Mouse (Mus musculus) heart, embryonic 16.5 days (tissue): ENCODE results near the gene Taf12. TPM values are rescaled to one million over a fixed set of nuclear protein-coding genes. Genes with fewer than 3 reads are reported as not detected.
"Not testable (repeated sequence)": the region's sequence is repeated elsewhere in the genome, so short reads cannot be mapped to it uniquely, and the experiment has no call there.

Experiments
- ATAC-seq: fragments of 200-750 bp; cut with Nextera tagmentation; replicated peaks from 2 replicates; pipeline ENCODE4 v1.8.0; 2017; ENCODE audit warnings: moderate number of reproducible peaks; ENCODE audit not compliant: insufficient read depth, low FRiP score; ENCODE audit errors: extremely low read depth
- H3K27ac ChIP-seq: fragments of 300-500 bp; sonication (generic); 2 replicates; pipeline ENCODE4 v1.5.1; 2014; ENCODE audit warnings: mild to moderate bottlenecking, low read length, control low read depth, moderate library complexity
- H3K27me3 ChIP-seq: fragments of 300-500 bp; sonication (generic); 2 replicates; pipeline ENCODE4 v1.6.1; 2014; ENCODE audit warnings: low read length, mixed read lengths; ENCODE audit not compliant: control insufficient read depth, insufficient read depth
- H3K36me3 ChIP-seq: fragments of 300-500 bp; sonication (generic); 2 replicates; pipeline ENCODE4 v1.6.1; 2014; ENCODE audit not compliant: control insufficient read depth, insufficient read depth
- H3K4me1 ChIP-seq: fragments of 300-500 bp; sonication (generic); 2 replicates; pipeline ENCODE4 v1.6.1; 2014; ENCODE audit warnings: low read length, mixed read lengths; ENCODE audit not compliant: control insufficient read depth, insufficient read depth
- H3K4me2 ChIP-seq: fragments of 300-500 bp; sonication (generic); 2 replicates; pipeline ENCODE4 v1.6.1; 2014; ENCODE audit warnings: low read depth, mild to moderate bottlenecking, control low read depth, low read length
- H3K4me3 ChIP-seq: fragments of 300-500 bp; sonication (generic); 2 replicates; pipeline ENCODE4 v1.5.1; 2014; ENCODE audit warnings: mild to moderate bottlenecking, control low read depth, low read length
- H3K9ac ChIP-seq: fragments of 300-500 bp; sonication (generic); 2 replicates; pipeline ENCODE4 v1.6.1; 2014; ENCODE audit warnings: low read length, control low read depth
- H3K9me3 ChIP-seq: fragments of 300-500 bp; sonication (generic); replicated peaks from 2 replicates; pipeline ENCODE4 v1.6.1; 2016; ENCODE audit warnings: low read length; ENCODE audit not compliant: control insufficient read depth
- WGBS: fragments of 180-500 bp; shearing (Covaris S2); extraction: QIAGEN DNeasy Blood & Tissue Kit; methylation state at CpG from one replicate; pipeline ENCODE4 v1.1.7; 2014; 5-methylcytosine and 5-hydroxymethylcytosine counted together
- polyA plus RNA-seq: library from polyadenylated mRNA; unstranded; fragments of >200 nt; fragmentation: Nextera tagmentation; extraction: Ambion mirVana; gene quantifications from 2 replicates; pipeline ENCODE4 v1.2.1, GENCODE M21; 2015

The Taf12 gene
- polyA plus RNA-seq, 1 experiment from 2014 or later, result 35.3 TPM

- H3K4me2 ChIP-seq, result no peak overlapping the region
- 89% methylated on average over 7 of the region's 7 CpGs for WGBS
- H3K36me3 ChIP-seq, result no peaks in the 10 kb centered on the region
- no peaks in the 10 kb centered on the region for H3K9me3 ChIP-seq
- H3K27ac ChIP-seq, result no peak overlapping the region
- no peaks in the 10 kb centered on the region for H3K27me3 ChIP-seq
- H3K9ac ChIP-seq, result no peak overlapping the region
- H3K4me3 ChIP-seq, result no peak overlapping the region
- ATAC-seq, result no peak
- peaks cover 21% of the 10 kb centered on the region for H3K4me1 ChIP-seq
Measured at GRCm38 (mm10) chr4:132263313-132263712, 10.9 kb upstream of the Taf12 start.

- Histone ChIP-seq H3K9ac (no peak overlapping the region), H3K4me1 (peaks cover 2% of the 10 kb centered on the region), H3K4me2 (no peak overlapping the region), H3K9me3 (no peaks in the 10 kb centered on the region), H3K36me3 (no peaks in the 10 kb centered on the region), H3K27ac (no peak overlapping the region), H3K27me3 (no peaks in the 10 kb centered on the region), H3K4me3 (no peak overlapping the region)
- WGBS, result 82% methylated on average over 3 of the region's 3 CpGs
- ATAC-seq, result no peak
Measured at GRCm38 (mm10) chr4:132266835-132267349, 7.3 kb upstream of the Taf12 start.

GRCm38 (mm10) chr4:132268871-132269739, 5.1 kb upstream of the Taf12 start:
- ATAC-seq, result no peak
- H3K4me1 ChIP-seq, result peaks cover 6% of the 10 kb centered on the region

GRCm38 (mm10) chr4:132269740-132270560, 4.2 kb upstream of the Taf12 start:
- peak overlapping the region; percentile 61 for H3K4me2 ChIP-seq
- ATAC-seq, result peak; percentile 69
- H3K36me3 ChIP-seq, result no peaks in the 10 kb centered on the region
- WGBS, result under 1% methylated on average over 35 of the region's 35 CpGs
- H3K27ac ChIP-seq, result peak overlapping the region; percentile 93
- peak overlapping the region; percentile 44 for H3K4me3 ChIP-seq
- H3K27me3 ChIP-seq, result no peaks in the 10 kb centered on the region
- peak overlapping the region; percentile 73 for H3K9ac ChIP-seq
- peaks cover 6% of the 10 kb centered on the region for H3K4me1 ChIP-seq
- no peaks in the 10 kb centered on the region for H3K9me3 ChIP-seq

More at GRCm38 (mm10) chr4:132268871-132269739, 5.1 kb upstream of the Taf12 start:
- no peak overlapping the region for H3K9ac ChIP-seq
- H3K27ac ChIP-seq, result peak overlapping the region; percentile 93
- H3K4me2 ChIP-seq, result no peak overlapping the region
- H3K9me3 ChIP-seq, result no peaks in the 10 kb centered on the region
- H3K4me3 ChIP-seq, result no peak overlapping the region
- no peaks in the 10 kb centered on the region for H3K27me3 ChIP-seq
- H3K36me3 ChIP-seq, result no peaks in the 10 kb centered on the region
- WGBS, result 12% methylated on average over 6 of the region's 6 CpGs

GRCm38 (mm10) chr4:132273166-132273565, 1.0 kb upstream of the Taf12 start:
- no peaks in the 10 kb centered on the region for H3K27me3 ChIP-seq
- no peak for ATAC-seq
- H3K9me3 ChIP-seq, result no peaks in the 10 kb centered on the region
- peak overlapping the region; percentile 97; the same call in 1 of the 2 replicates for H3K9ac ChIP-seq
- peak overlapping the region; percentile 97 for H3K4me2 ChIP-seq
- peaks cover 10% of the 10 kb centered on the region for H3K4me1 ChIP-seq
- H3K4me3 ChIP-seq, result peak overlapping the region; percentile 95
- H3K36me3 ChIP-seq, result no peaks in the 10 kb centered on the region
- H3K27ac ChIP-seq, result no peak overlapping the region
- 42% methylated on average over 2 of the region's 2 CpGs for WGBS

- H3K27ac ChIP-seq, result no peak overlapping the region
- 80% methylated on average over 3 of the region's 3 CpGs for WGBS
- no peak overlapping the region for H3K9ac ChIP-seq
Measured at GRCm38 (mm10) chr4:132275949-132276348, 1.8 kb downstream of the Taf12 start.

GRCm38 (mm10) chr4:132288840-132289239, 14.7 kb downstream of the Taf12 start:
- WGBS, result 56% methylated on average over 3 of the region's 5 CpGs
- H3K36me3 ChIP-seq, result peaks cover 44% of the 10 kb centered on the region
- not testable (repeated sequence) for ATAC-seq

More at GRCm38 (mm10) chr4:132275949-132276348, 1.8 kb downstream of the Taf12 start:
- Histone ChIP-seq H3K9me3 (no peaks in the 10 kb centered on the region), H3K4me3 (no peak overlapping the region), H3K4me2 (no peak overlapping the region), H3K27me3 (no peaks in the 10 kb centered on the region), H3K4me1 (peaks cover 10% of the 10 kb centered on the region), H3K36me3 (no peaks in the 10 kb centered on the region)
- no peak for ATAC-seq

GRCm38 (mm10) chr4:132291056-132291455, 16.9 kb downstream of the Taf12 start:
- H3K27me3 ChIP-seq, result no peaks in the 10 kb centered on the region
- WGBS, result 94% methylated on average over 4 of the region's 4 CpGs
- peaks cover 5% of the 10 kb centered on the region for H3K9me3 ChIP-seq
- no peaks in the 10 kb centered on the region for H3K4me1 ChIP-seq
- no peak overlapping the region for H3K4me3 ChIP-seq
- H3K36me3 ChIP-seq, result peaks cover 30% of the 10 kb centered on the region
- no peak overlapping the region for H3K4me2 ChIP-seq
- H3K9ac ChIP-seq, result no peak overlapping the region
- no peak overlapping the region for H3K27ac ChIP-seq
- ATAC-seq, result no peak

More at GRCm38 (mm10) chr4:132288840-132289239, 14.7 kb downstream of the Taf12 start:
- H3K27me3 ChIP-seq, H3K9ac ChIP-seq, H3K9me3 ChIP-seq, H3K4me1 ChIP-seq, H3K27ac ChIP-seq, H3K4me2 ChIP-seq, H3K4me3 ChIP-seq: not testable (repeated sequence)
